Mouse (Mus musculus) liver, embryonic 14.5 days (tissue): ENCODE data around the gene Inpp4b.

Experiments used
- CTCF ChIP-seq: IDR thresholded peaks from 2 replicates; pipeline ENCODE4 v1.5.1; 2016; ENCODE audit warnings: antibody characterized with exemption, low read depth, control low read depth
- EP300 ChIP-seq: IDR thresholded peaks from 2 replicates; pipeline ENCODE4 v1.6.1; 2016; ENCODE audit warnings: antibody characterized with exemption, low read depth

DNA sequence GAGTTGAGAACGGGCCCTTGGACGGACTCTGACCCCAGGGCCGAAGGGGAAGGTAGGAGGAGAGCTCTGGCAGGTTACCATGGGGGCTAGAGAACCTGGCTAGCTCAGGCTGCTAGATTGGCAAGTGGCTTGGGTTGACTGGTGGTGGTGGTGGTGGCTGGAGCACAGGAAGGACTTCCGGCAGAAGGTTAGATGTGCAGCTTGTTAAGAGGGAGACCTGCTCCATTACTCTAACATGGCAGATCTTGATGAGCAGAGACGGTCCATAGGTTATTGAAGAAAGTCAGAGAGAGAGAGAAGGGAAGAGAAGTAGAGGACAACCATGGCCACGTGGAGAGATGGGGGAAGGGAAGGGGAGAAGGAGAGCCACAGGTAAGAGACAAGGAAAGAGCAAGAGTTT, 437.8 kb downstream of the Inpp4b start:
- no peak for TF ChIP-seq CTCF
- TF ChIP-seq EP300, result no peak
